Mouse (Mus musculus) intestine, postnatal 0 days (tissue): ENCODE measurements at regions not wholly inside any gene's neighbourhood (a gene's known extent, or its start where the extent isn't known, plus 50 kb on each side); places are given as distances from the start of the nearest gene placed in this dataset.

Experiments
- ATAC-seq: fragments of 200-750 bp; cut with Nextera tagmentation; 2 replicates; pipeline ENCODE4 v1.8.0; 2017; ENCODE audit warnings: mild to moderate bottlenecking, moderate TSS enrichment, moderate library complexity
- H3K27ac ChIP-seq: fragments of 300-500 bp; sonication (generic); 2 replicates; pipeline ENCODE4 v1.5.1; 2014; ENCODE audit warnings: mild to moderate bottlenecking, low read depth, low read length, moderate library complexity
- H3K27me3 ChIP-seq: fragments of 300-500 bp; sonication (generic); replicated peaks from 2 replicates; pipeline ENCODE4 v1.6.1; 2014; ENCODE audit warnings: low read length, mixed read lengths; ENCODE audit not compliant: control insufficient read depth, insufficient read depth
- H3K36me3 ChIP-seq: fragments of 300-500 bp; sonication (generic); 2 replicates; pipeline ENCODE4 v1.6.1; 2014; ENCODE audit warnings: mild to moderate bottlenecking, moderate library complexity; ENCODE audit not compliant: control insufficient read depth, insufficient read depth
- H3K4me1 ChIP-seq: fragments of 300-500 bp; sonication (generic); replicated peaks from 2 replicates; pipeline ENCODE4 v1.6.1; 2014; ENCODE audit warnings: antibody characterized with exemption, low read length, mixed read lengths; ENCODE audit not compliant: control insufficient read depth, insufficient read depth
- H3K4me2 ChIP-seq: fragments of 300-500 bp; sonication (generic); replicated peaks from 2 replicates; pipeline ENCODE4 v1.6.1; 2014; ENCODE audit warnings: low read depth, mild to moderate bottlenecking, moderate library complexity
- H3K4me3 ChIP-seq: fragments of 300-500 bp; sonication (generic); 2 replicates; pipeline ENCODE4 v1.5.1; 2014; ENCODE audit warnings: low read depth, low read length
- H3K9ac ChIP-seq: fragments of 300-500 bp; sonication (generic); 2 replicates; pipeline ENCODE4 v1.6.1; 2014; ENCODE audit warnings: mild to moderate bottlenecking, low read depth, low read length
- H3K9me3 ChIP-seq: fragments of 300-500 bp; sonication (generic); 2 replicates; pipeline ENCODE4 v1.6.1; 2016; ENCODE audit warnings: mixed run types; ENCODE audit not compliant: control insufficient read depth
- CTCF ChIP-seq: sonication (generic); IDR thresholded peaks from 2 replicates; pipeline ENCODE4 v1.5.1; 2016; ENCODE audit warnings: low read depth, mild to moderate bottlenecking, control low read depth, antibody characterized with exemption, moderate library complexity
- WGBS: fragments of 180-500 bp; shearing (Covaris S2); extraction: QIAGEN DNeasy Blood & Tissue Kit; methylation state at CpG from one replicate; pipeline ENCODE4 v1.1.7; 2014; 5-methylcytosine and 5-hydroxymethylcytosine counted together

DNA sequence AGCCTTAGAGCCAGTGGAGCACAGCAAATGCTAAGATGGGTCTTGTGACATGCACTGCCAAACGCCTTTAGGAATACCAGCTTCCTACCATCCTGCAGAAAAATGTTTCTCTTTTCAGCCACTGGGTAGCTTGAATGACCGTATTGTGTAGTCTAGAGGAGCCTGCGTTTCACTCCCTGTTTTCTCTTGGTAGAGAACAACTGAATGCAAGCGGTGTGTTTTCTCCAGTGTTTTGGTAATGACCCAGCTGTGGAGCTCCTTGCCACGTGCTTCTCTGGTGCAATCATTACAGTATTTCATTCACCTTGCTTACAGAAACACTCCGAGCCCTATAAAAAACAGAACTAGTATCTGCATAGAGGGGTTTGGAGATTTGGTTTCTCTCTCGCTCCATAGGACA is 193.5 kb downstream of the Rdh14 start:
- H3K27ac ChIP-seq, result no peak overlapping the region
- H3K9ac ChIP-seq, result no peak overlapping the region
- H3K4me3 ChIP-seq, result no peak overlapping the region
- TF ChIP-seq CTCF, result no peak
- H3K4me2 ChIP-seq, result no peak overlapping the region
- H3K27me3 ChIP-seq, result no peaks in the 10 kb centered on the region
- no peaks in the 10 kb centered on the region for H3K4me1 ChIP-seq
- WGBS, result 68% methylated on average over 7 of the region's 7 CpGs
- no peaks in the 10 kb centered on the region for H3K36me3 ChIP-seq
- no peak for ATAC-seq
- H3K9me3 ChIP-seq, result no peaks in the 10 kb centered on the region

DNA sequence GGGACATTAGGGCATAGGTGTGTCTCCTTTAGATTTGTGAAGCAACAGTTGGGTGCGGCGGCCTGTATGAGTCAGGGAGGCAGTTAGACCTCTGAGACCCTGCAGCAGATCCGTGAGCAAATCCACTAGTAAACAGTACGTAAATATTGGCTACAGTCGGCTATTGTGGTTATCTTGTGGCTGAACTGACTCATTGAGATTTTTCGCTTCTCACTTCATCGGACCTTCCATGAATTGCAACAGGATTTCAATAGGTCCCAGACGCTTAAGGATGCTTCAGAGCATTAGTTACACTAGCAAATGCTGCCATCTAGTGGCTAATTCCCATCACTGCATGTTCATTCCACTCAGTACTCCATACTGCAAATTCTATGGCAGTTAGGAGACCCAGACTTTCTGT is 199.0 kb downstream of the Rdh14 start:
- Histone ChIP-seq H3K36me3 (no peaks in the 10 kb centered on the region), H3K4me1 (no peaks in the 10 kb centered on the region), H3K27me3 (no peaks in the 10 kb centered on the region), H3K27ac (no peak overlapping the region), H3K4me3 (no peak overlapping the region), H3K4me2 (no peak overlapping the region), H3K9ac (no peak overlapping the region), H3K9me3 (no peaks in the 10 kb centered on the region)
- WGBS, result 31% methylated on average over 8 of the region's 8 CpGs
- TF ChIP-seq CTCF, result peak; percentile 90
- ATAC-seq, result peak; percentile 69

DNA sequence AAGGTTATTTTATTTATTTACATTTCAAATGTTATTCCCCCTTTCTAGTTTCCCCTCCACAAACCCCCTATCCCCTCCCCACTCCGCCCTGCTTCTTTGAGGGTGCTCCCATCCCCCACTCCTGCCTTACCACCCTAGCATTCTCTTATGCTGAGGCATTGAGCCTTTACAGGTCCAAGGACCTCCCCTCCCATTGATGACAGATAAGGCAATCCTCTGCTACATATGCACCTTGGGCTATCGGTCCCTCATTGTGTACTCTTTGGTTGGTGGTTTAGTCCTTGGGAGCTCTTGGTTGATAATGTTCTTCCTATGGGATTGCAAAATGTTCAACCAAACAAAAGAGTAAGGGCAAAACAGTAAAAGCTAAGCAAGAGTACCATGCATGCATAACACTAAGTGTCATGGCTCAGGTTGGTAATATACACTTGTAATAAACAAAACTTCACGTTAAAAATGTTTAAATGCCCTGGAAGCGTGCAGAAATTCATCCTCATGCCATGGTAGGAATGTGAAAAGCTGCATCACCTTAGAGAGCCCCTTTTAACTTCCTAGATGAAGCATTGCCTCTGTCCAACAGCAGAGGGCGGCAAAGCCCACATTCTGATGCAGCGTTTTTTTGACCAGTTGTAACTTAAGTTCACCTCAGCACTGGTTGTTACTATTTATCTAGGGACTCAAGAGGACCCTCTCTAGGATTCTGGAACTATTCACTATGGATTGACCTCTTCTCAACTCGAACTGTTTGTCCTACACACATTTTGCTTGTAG is 207.6 kb downstream of the Rdh14 start:
- Histone ChIP-seq H3K9me3 (no peaks in the 10 kb centered on the region), H3K4me2 (no peak overlapping the region), H3K27ac (no peak overlapping the region), H3K27me3 (no peaks in the 10 kb centered on the region), H3K9ac (no peak overlapping the region), H3K4me1 (no peaks in the 10 kb centered on the region), H3K4me3 (no peak overlapping the region), H3K36me3 (no peaks in the 10 kb centered on the region)
- ATAC-seq, result no peak
- TF ChIP-seq CTCF, result peak; percentile 91
- WGBS, result 14% methylated on average over 7 of the region's 7 CpGs

DNA sequence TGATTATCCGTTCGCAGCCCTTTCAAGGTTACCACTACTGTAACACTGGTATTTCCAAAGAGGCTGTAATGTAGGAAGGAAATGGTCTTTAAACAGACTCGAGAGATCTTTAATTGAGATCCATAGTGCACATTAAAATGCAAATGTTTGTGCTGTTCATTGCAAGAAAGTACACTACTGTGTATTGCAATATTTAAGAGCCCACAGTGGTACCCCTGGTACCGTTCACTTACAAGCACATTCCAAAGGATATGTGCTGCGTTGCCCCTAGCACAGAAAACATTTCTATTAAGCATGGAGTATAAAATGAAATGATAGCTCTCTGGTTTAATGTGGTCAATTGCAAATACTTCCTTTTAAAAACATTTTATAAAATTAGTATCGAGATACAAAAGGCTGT is 209.5 kb downstream of the Rdh14 start:
- Histone ChIP-seq H3K9ac (no peak overlapping the region), H3K4me2 (no peak overlapping the region), H3K9me3 (no peaks in the 10 kb centered on the region), H3K36me3 (no peaks in the 10 kb centered on the region), H3K27me3 (no peaks in the 10 kb centered on the region), H3K4me1 (no peaks in the 10 kb centered on the region), H3K27ac (no peak overlapping the region), H3K4me3 (no peak overlapping the region)
- 81% methylated on average over 6 of the region's 6 CpGs for WGBS
- ATAC-seq, result no peak
- TF ChIP-seq CTCF, result no peak

DNA sequence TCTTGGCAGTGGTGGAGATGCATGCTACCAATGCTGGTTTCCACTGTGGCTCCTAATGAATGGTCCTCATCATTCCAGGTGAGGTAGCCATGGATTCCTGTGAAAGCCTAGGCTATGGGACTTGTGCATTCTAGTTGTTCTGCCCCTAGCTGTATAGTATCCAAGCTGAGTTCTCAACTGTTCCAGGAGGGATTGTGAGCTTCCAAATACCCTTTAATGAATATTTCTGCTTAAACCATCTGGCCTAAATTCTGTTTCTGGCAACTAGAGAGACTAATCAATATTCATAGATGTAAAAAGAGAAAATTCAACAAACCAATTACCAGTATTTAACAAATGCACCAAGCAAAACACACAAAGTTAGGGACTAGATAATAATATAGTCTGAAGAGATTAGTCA is 227.7 kb downstream of the Rdh14 start:
- no peak for ATAC-seq
- no peaks in the 10 kb centered on the region for H3K9me3 ChIP-seq
- no peaks in the 10 kb centered on the region for H3K27me3 ChIP-seq

DNA sequence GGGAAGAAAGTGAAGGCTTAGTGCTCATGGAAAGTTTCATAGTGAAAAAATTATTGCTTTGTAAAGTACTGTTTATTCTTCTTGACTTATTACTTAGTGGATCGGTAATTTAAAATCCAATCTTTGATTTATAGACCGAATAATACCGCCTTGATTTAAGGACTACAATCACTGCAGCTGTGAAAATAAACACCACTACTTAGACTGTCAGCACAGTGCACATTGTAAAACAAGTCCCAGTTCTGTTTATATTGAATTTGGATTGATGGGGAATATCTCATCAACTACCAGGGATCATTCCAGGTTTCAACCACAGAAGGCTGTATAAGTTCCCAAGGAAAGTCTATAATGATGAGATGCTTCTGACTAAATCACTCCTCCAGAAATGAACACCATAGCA is 230.0 kb downstream of the Rdh14 start:
- TF ChIP-seq CTCF, result no peak
- 53% methylated on average over 3 of the region's 3 CpGs for WGBS
- no peaks in the 10 kb centered on the region for H3K36me3 ChIP-seq
- no peaks in the 10 kb centered on the region for H3K9me3 ChIP-seq
- H3K4me2 ChIP-seq, result no peak overlapping the region
- no peak overlapping the region for H3K9ac ChIP-seq
- no peak for ATAC-seq
- H3K4me1 ChIP-seq, result no peaks in the 10 kb centered on the region
- H3K4me3 ChIP-seq, result no peak overlapping the region
- no peaks in the 10 kb centered on the region for H3K27me3 ChIP-seq
- H3K27ac ChIP-seq, result no peak overlapping the region

More for the DNA sequence above, 227.7 kb downstream of the Rdh14 start:
- Histone ChIP-seq H3K9ac (no peak overlapping the region), H3K27ac (no peak overlapping the region), H3K36me3 (no peaks in the 10 kb centered on the region), H3K4me1 (no peaks in the 10 kb centered on the region), H3K4me3 (no peak overlapping the region), H3K4me2 (no peak overlapping the region)
- TF ChIP-seq CTCF, result no peak
